Mouse (Mus musculus) left cerebral cortex, postnatal 4 days (tissue): ENCODE results near the gene Ppp1r14a. TPM values are rescaled to one million over a fixed set of nuclear protein-coding genes. Genes with fewer than 3 reads are reported as not detected.

Source experiments
- total RNA-seq, 2 experiments: library from RNA; stranded (reverse); gene quantifications; 2 replicates each; pipeline ENCODE4 v1.2.3; 2021

Ppp1r14a gene
- total RNA-seq, 2 experiments from 2014 or later, result 1.5 to 1.9 TPM

Other genes with a start within 250 kb of the Ppp1r14a start
- gene Ryr1, start 164.1 kb upstream of the Ppp1r14a start, total RNA-seq, result 10 to 100 TPM; 10.6 to 13.7 TPM
- 1 to 10 TPM; 1.6 to 1.7 TPM for gene Rasgrp4, start 154.5 kb upstream of the Ppp1r14a start, total RNA-seq
- 10 to 100 TPM; 12.3 to 14.4 TPM for gene Fam98c, start 133.1 kb upstream of the Ppp1r14a start, total RNA-seq
- gene Ggn, start 119.1 kb upstream of the Ppp1r14a start, total RNA-seq, result 1 to 10 TPM in 1 of 2 experiments, under 1 TPM in 1; 0.58 to 1.1 TPM
- gene Spred3, start 118.9 kb upstream of the Ppp1r14a start, total RNA-seq, result 10 to 100 TPM; 29.4 to 32.3 TPM
- 100 to 1,000 TPM; 162 to 164 TPM for gene Psmd8, start 108.6 kb upstream of the Ppp1r14a start, total RNA-seq
- gene Catsperg1, start 75.3 kb upstream of the Ppp1r14a start, total RNA-seq, result 1 to 10 TPM; 6.0 to 6.2 TPM
- 1 to 10 TPM; 1.1 TPM for gene Kcnk6, start 56.8 kb upstream of the Ppp1r14a start, total RNA-seq
- gene Yif1b, start 51.0 kb upstream of the Ppp1r14a start, total RNA-seq, result 10 to 100 TPM; 35.9 to 38.1 TPM
- under 1 TPM in 1 of 2 experiments, not detected in 1; 0.80 TPM for gene 2200002D01Rik, start 40.8 kb upstream of the Ppp1r14a start, total RNA-seq
- 10 to 100 TPM; 23.8 to 34.4 TPM for gene Spint2, start 7.4 kb upstream of the Ppp1r14a start, total RNA-seq
- 100 to 1,000 TPM; 222 to 228 TPM for gene Dpf1, start 14.6 kb downstream of the Ppp1r14a start, total RNA-seq
- gene Sipa1l3, start 229.3 kb downstream of the Ppp1r14a start, total RNA-seq, result 10 to 100 TPM; 58.2 to 58.4 TPM